Mouse (Mus musculus) liver, embryonic 14.5 days (tissue): ENCODE results near the gene Gm20662.

Experiments used
- CTCF ChIP-seq: IDR thresholded peaks from 2 replicates; pipeline ENCODE4 v1.5.1; 2016; ENCODE audit warnings: antibody characterized with exemption, low read depth, control low read depth
- EP300 ChIP-seq: IDR thresholded peaks from 2 replicates; pipeline ENCODE4 v1.6.1; 2016; ENCODE audit warnings: antibody characterized with exemption, low read depth

DNA sequence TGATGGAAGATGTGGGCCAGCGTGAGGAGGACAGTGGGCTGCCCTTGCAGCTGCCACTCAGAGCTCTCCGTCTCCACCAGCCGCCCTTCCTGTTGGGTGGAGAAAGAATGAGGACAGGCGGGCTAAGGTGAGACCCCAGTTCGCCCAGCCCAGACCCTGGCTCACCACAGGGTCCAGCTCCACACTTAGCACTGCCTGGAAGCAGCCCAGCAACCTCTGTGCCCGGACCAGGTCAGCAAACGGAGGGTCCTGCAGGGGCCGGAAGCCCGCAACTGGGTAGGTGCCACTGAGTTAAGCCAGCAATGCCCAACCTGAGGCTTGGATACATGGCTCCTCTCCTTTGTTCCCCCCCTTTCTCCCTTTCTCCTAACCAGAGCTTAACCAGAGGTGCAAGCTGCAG, 72.9 kb downstream of the Gm20662 start:
- no peak for TF ChIP-seq CTCF
- TF ChIP-seq EP300, result no peak
